Mouse (Mus musculus) E14TG2a.4 (cell line): ENCODE results near the gene Acap1.

Experiments used
- CTCF ChIP-seq: conservative IDR thresholded peaks from 2 replicates; pipeline ENCODE4 v1.5.1; 2014; ENCODE audit warnings: low read length
- NANOG ChIP-seq: IDR thresholded peaks from 2 replicates; pipeline ENCODE4 v1.6.1; 2014; ENCODE audit warnings: borderline replicate concordance, low read length, mixed read lengths
- POU5F1 ChIP-seq: IDR thresholded peaks from 2 replicates; pipeline ENCODE4 v1.6.1; 2014; ENCODE audit warnings: low read length, borderline replicate concordance

GRCm38 (mm10) chr11:69835966-69836335 lies 59.4 kb downstream of the Acap1 start:
- no peak for TF ChIP-seq CTCF
- TF ChIP-seq POU5F1: no peak
- no peak for TF ChIP-seq NANOG
